Mouse (Mus musculus) midbrain, postnatal 0 days (tissue): ENCODE data around the gene Zfand6. TPM values are rescaled to one million over a fixed set of nuclear protein-coding genes. Genes with fewer than 3 reads are reported as not detected.
A peak's percentile ranks its signal among the peaks of the same experiment; 100 is the strongest.

ENCODE experiments used
- ATAC-seq: fragments of 200-750 bp; cut with Nextera tagmentation; 2 replicates; pipeline ENCODE4 v1.8.0; 2017; ENCODE audit warnings: moderate number of reproducible peaks, mild to moderate bottlenecking, moderate TSS enrichment, moderate library complexity; ENCODE audit not compliant: low FRiP score
- DNase-seq: peaks from one replicate; pipeline ENCODE4 v3.0.0-alpha.2; 2015; ENCODE audit warnings: low spot score
- H3K27ac ChIP-seq: fragments of 300-500 bp; sonication (generic); 2 replicates; pipeline ENCODE4 v1.5.1; 2014; ENCODE audit warnings: low read depth, mild to moderate bottlenecking, low read length, mixed read lengths
- H3K27me3 ChIP-seq: fragments of 300-500 bp; sonication (generic); 2 replicates; pipeline ENCODE4 v1.6.1; 2014; ENCODE audit warnings: low read length, control low read depth, mixed read lengths; ENCODE audit not compliant: insufficient read depth
- H3K36me3 ChIP-seq: fragments of 300-500 bp; sonication (generic); 2 replicates; pipeline ENCODE4 v1.6.1; 2014; ENCODE audit warnings: low read length, control low read depth, mixed read lengths; ENCODE audit not compliant: insufficient read depth
- H3K4me1 ChIP-seq: fragments of 300-500 bp; sonication (generic); 2 replicates; pipeline ENCODE4 v1.6.1; 2014; ENCODE audit warnings: mild to moderate bottlenecking, control low read depth, antibody characterized with exemption, low read length, mixed read lengths; ENCODE audit not compliant: insufficient read depth
- H3K4me2 ChIP-seq: fragments of 300-500 bp; sonication (generic); 2 replicates; pipeline ENCODE4 v1.6.1; 2014; ENCODE audit warnings: low read depth, mild to moderate bottlenecking, low read length, mixed read lengths; ENCODE audit not compliant: poor library complexity, severe bottlenecking
- H3K4me3 ChIP-seq: fragments of 300-500 bp; sonication (generic); 2 replicates; pipeline ENCODE4 v1.5.1; 2014; ENCODE audit warnings: low read depth, mild to moderate bottlenecking, low read length, moderate library complexity
- H3K9ac ChIP-seq: fragments of 300-500 bp; sonication (generic); replicated peaks from 2 replicates; pipeline ENCODE4 v1.6.1; 2014; ENCODE audit warnings: mild to moderate bottlenecking, low read length, moderate library complexity, mixed read lengths; ENCODE audit not compliant: poor library complexity, severe bottlenecking
- H3K9me3 ChIP-seq: fragments of 300-500 bp; sonication (generic); 2 replicates; pipeline ENCODE4 v1.6.1; 2016; ENCODE audit warnings: low read length, control low read depth
- CTCF ChIP-seq: IDR thresholded peaks from 2 replicates; pipeline ENCODE4 v1.5.1; 2016; ENCODE audit warnings: antibody characterized with exemption, mild to moderate bottlenecking
- WGBS: fragments of 180-500 bp; shearing (Covaris S2); extraction: QIAGEN DNeasy Blood & Tissue Kit; methylation state at CpG from one replicate; pipeline ENCODE4 v1.1.7; 2014; 5-methylcytosine and 5-hydroxymethylcytosine counted together
- polyA plus RNA-seq: library from polyadenylated mRNA; unstranded; fragments of >200 nt; fragmentation: Nextera tagmentation; extraction: Ambion mirVana; gene quantifications from 2 replicates; pipeline ENCODE4 v1.2.1, GENCODE M21; 2015
- total RNA-seq: library from RNA; depleted of rRNA; stranded (reverse); fragments of >200 nt; gene quantifications from 2 replicates; pipeline ENCODE4 v1.2.3, GENCODE M21; 2014

The Zfand6 gene
- total and polyA plus RNA-seq, 2 experiments from 2014 or later = 82.5 to 112 TPM

DNA sequence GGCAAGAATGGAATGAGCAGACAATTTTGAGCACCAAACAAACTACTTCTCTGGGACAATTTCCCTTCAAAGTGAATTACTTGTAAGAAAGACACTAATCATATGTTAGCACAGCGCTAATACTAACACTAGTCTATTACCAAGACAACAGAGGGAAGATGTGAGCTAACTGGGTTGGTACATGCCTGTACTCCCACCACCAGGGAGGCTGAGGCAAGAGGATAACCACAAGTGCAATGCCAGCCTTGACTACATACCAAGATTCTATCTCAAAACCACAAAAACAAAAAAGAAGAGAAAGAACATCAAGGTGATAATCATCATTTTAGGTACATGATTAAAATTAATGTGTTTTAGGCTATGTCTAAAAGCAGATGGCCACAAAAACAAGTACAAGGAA, 8.2 kb downstream of the Zfand6 start:
- no peak overlapping the region for H3K4me3 ChIP-seq
- H3K36me3 ChIP-seq = no peaks in the 10 kb centered on the region
- no peaks in the 10 kb centered on the region for H3K9me3 ChIP-seq
- no peak overlapping the region for H3K9ac ChIP-seq
- WGBS = 90% methylated on average over 1 of the region's 1 CpGs
- no peak for TF ChIP-seq CTCF
- 0 out of 2 replicates have a peak, but pooled peaks cover 3% of the 10 kb centered on the region for H3K4me1 ChIP-seq
- no peak for ATAC-seq
- DNase-seq = no peak
- no peak overlapping the region for H3K27ac ChIP-seq
- H3K4me2 ChIP-seq = no peak overlapping the region
- H3K27me3 ChIP-seq = no peaks in the 10 kb centered on the region

- ATAC-seq = no peak
These were observed 8.8 kb downstream of the Zfand6 start for GRCm38 (mm10) chr7:84680931-84681330.

GRCm38 (mm10) chr7:84680092-84680491, 9.7 kb downstream of the Zfand6 start:
- no peak overlapping the region for H3K27ac ChIP-seq

More at GRCm38 (mm10) chr7:84680931-84681330, 8.8 kb downstream of the Zfand6 start:
- TF ChIP-seq CTCF = no peak
- DNase-seq = no peak
- no peak overlapping the region for H3K27ac ChIP-seq
- no peak overlapping the region for H3K9ac ChIP-seq
- no peak overlapping the region for H3K4me2 ChIP-seq
- no peak overlapping the region for H3K4me3 ChIP-seq
- H3K27me3 ChIP-seq = no peaks in the 10 kb centered on the region
- 0 out of 2 replicates have a peak, but pooled peaks cover 3% of the 10 kb centered on the region for H3K4me1 ChIP-seq
- no peaks in the 10 kb centered on the region for H3K9me3 ChIP-seq
- H3K36me3 ChIP-seq = no peaks in the 10 kb centered on the region

GRCm38 (mm10) chr7:84679264-84679663, 10.5 kb downstream of the Zfand6 start:
- Histone ChIP-seq H3K9ac (0 out of 2 replicates have a peak overlapping the region, but pooled peaks have one; percentile 55), H3K27me3 (no peaks in the 10 kb centered on the region), H3K27ac (no peak overlapping the region), H3K4me1 (0 out of 2 replicates have a peak, but pooled peaks cover 3% of the 10 kb centered on the region), H3K36me3 (no peaks in the 10 kb centered on the region), H3K9me3 (no peaks in the 10 kb centered on the region), H3K4me2 (peak overlapping the region; percentile 43), H3K4me3 (peak overlapping the region; percentile 51)
- ATAC-seq (peak; percentile 97), DNase-seq (peak; percentile 94)
- WGBS = under 1% methylated on average over 4 of the region's 4 CpGs
- no peak for TF ChIP-seq CTCF

More at GRCm38 (mm10) chr7:84680092-84680491, 9.7 kb downstream of the Zfand6 start:
- Histone ChIP-seq H3K4me1 (0 out of 2 replicates have a peak, but pooled peaks cover 3% of the 10 kb centered on the region), H3K27me3 (no peaks in the 10 kb centered on the region), H3K36me3 (no peaks in the 10 kb centered on the region), H3K9ac (no peak overlapping the region), H3K4me2 (peak overlapping the region; percentile 37), H3K9me3 (no peaks in the 10 kb centered on the region), H3K4me3 (peak overlapping the region; percentile 51; the same call in 1 of the 2 replicates)
- no peak for ATAC-seq
- DNase-seq = no peak
- 54% methylated on average over 2 of the region's 2 CpGs for WGBS
- TF ChIP-seq CTCF = no peak

- Histone ChIP-seq H3K9me3 (no peaks in the 10 kb centered on the region), H3K27ac (no peak overlapping the region), H3K36me3 (no peaks in the 10 kb centered on the region), H3K4me2 (no peak overlapping the region), H3K4me3 (no peak overlapping the region), H3K27me3 (no peaks in the 10 kb centered on the region), H3K9ac (no peak overlapping the region), H3K4me1 (0 out of 2 replicates have a peak, but pooled peaks cover under 1% of the 10 kb centered on the region)
- WGBS = 31% methylated on average over 1 of the region's 1 CpGs
- no peak for ATAC-seq
- DNase-seq = peak; percentile 75
- TF ChIP-seq CTCF = no peak
These were observed 16.7 kb downstream of the Zfand6 start for GRCm38 (mm10) chr7:84673103-84673502.

DNA sequence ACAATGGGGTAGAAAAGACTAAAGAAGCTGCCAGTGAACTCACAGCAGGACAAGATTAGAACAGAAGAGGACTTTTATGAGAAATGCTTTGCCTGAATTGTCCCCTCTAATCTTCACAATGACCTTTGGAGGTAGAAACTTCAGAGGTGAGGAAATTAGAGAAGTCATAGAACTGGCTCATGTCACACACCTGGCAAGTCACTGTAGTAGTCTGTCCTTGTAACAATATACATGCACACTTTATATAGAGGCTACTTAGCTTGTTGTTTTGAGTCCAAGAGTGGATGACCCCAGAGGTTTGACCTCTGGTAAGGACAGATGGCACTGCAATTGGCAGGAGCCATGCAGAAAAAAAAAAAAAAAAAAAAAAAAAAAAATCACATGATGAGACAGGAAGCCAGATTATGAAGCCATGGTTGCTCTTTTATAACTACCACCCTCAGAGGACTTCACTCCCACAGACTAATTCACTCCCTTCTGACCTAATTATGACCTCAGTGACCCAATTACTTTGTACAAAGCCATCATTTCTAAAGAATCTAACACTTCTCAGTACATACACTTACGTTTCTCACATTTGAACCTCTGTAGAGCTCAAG, 20.1 kb downstream of the Zfand6 start:
- H3K27me3 ChIP-seq = no peaks in the 10 kb centered on the region
- WGBS = 78% methylated on average over 1 of the region's 1 CpGs
- H3K4me2 ChIP-seq = no peak overlapping the region
- H3K9ac ChIP-seq = no peak overlapping the region
- no peak overlapping the region for H3K4me3 ChIP-seq
- ATAC-seq (no peak), DNase-seq (no peak)
- no peaks in the 10 kb centered on the region for H3K4me1 ChIP-seq
- no peaks in the 10 kb centered on the region for H3K36me3 ChIP-seq
- TF ChIP-seq CTCF = no peak
- no peak overlapping the region for H3K27ac ChIP-seq
- no peaks in the 10 kb centered on the region for H3K9me3 ChIP-seq
